Mouse (Mus musculus): Measurements from ENCODE around the gene Hdac4. TPM values are rescaled to one million over a fixed set of nuclear protein-coding genes. Genes with fewer than 3 reads are reported as not detected.

Hdac4 gene
- polyA plus RNA-seq, 1 experiment from 2014 or later = 3.0 TPM

GRCm38 (mm10) chr1:92113243-92114009, 82.1 kb downstream of the Hdac4 start:
- Histone ChIP-seq H3K9me3 (ENCODE audit: low read length) (no peaks in the 10 kb centered on the region), H3K9ac (replicated peaks) (no peak overlapping the region), H3K4me3 (ENCODE audit: low read depth, low read length) (no peak overlapping the region), H3K27ac (ENCODE audit: low read depth) (no peak overlapping the region), H3K36me3 (replicated peaks; ENCODE audit: insufficient read depth, low read length) (no peaks in the 10 kb centered on the region), H3K4me1 (ENCODE audit: insufficient read depth) (peaks cover 6% of the 10 kb centered on the region), H3K27me3 (ENCODE audit: insufficient read depth, low read length) (no peaks in the 10 kb centered on the region), H3K4me2 (ENCODE audit: low read depth, low read length) (no peak overlapping the region)
- TF ChIP-seq CTCF (IDR thresholded peaks at IDR 0.05; ENCODE audit: low read depth) (no peak), EP300 (IDR thresholded peaks at IDR 0.05; ENCODE audit: low read depth) (no peak)
- DNase-seq (no peak), ATAC-seq (no peak)
- 69% methylated on average over 6 of the region's 6 CpGs for WGBS (ENCODE audit: insufficient replicate concordance)

GRCm38 (mm10) chr1:92112591-92112990, 82.9 kb downstream of the Hdac4 start:
- Histone ChIP-seq H3K4me1 (ENCODE audit: insufficient read depth) (peaks cover 6% of the 10 kb centered on the region), H3K36me3 (replicated peaks; ENCODE audit: insufficient read depth, low read length) (no peaks in the 10 kb centered on the region), H3K27me3 (ENCODE audit: insufficient read depth, low read length) (no peaks in the 10 kb centered on the region), H3K9me3 (ENCODE audit: low read length) (no peaks in the 10 kb centered on the region), H3K9ac (replicated peaks) (no peak overlapping the region), H3K4me2 (ENCODE audit: low read depth, low read length) (no peak overlapping the region), H3K4me3 (ENCODE audit: low read depth, low read length) (no peak overlapping the region), H3K27ac (ENCODE audit: low read depth) (no peak overlapping the region)
- DNase-seq = no peak
- no peak for ATAC-seq
- no peak for TF ChIP-seq EP300 (IDR thresholded peaks at IDR 0.05; ENCODE audit: low read depth)
- no peak for TF ChIP-seq CTCF (IDR thresholded peaks at IDR 0.05; ENCODE audit: low read depth)
- WGBS (ENCODE audit: insufficient replicate concordance) = 73% methylated on average over 5 of the region's 5 CpGs

GRCm38 (mm10) chr1:92111551-92111950, 83.9 kb downstream of the Hdac4 start:
- Histone ChIP-seq H3K4me2 (ENCODE audit: low read depth, low read length) (no peak overlapping the region), H3K27me3 (ENCODE audit: insufficient read depth, low read length) (no peaks in the 10 kb centered on the region), H3K4me1 (ENCODE audit: insufficient read depth) (peaks cover 6% of the 10 kb centered on the region), H3K27ac (ENCODE audit: low read depth) (no peak overlapping the region), H3K4me3 (ENCODE audit: low read depth, low read length) (no peak overlapping the region), H3K9me3 (ENCODE audit: low read length) (no peaks in the 10 kb centered on the region), H3K36me3 (replicated peaks; ENCODE audit: insufficient read depth, low read length) (no peaks in the 10 kb centered on the region), H3K9ac (replicated peaks) (no peak overlapping the region)
- TF ChIP-seq CTCF (IDR thresholded peaks at IDR 0.05; ENCODE audit: low read depth) (no peak), EP300 (IDR thresholded peaks at IDR 0.05; ENCODE audit: low read depth) (no peak)
- DNase-seq (no peak), ATAC-seq (no peak)
- WGBS (ENCODE audit: insufficient replicate concordance) = 57% methylated on average over 2 of the region's 2 CpGs

GRCm38 (mm10) chr1:92111026-92111425, 84.5 kb downstream of the Hdac4 start:
- 58% methylated on average over 1 of the region's 1 CpGs for WGBS (ENCODE audit: insufficient replicate concordance)
- Histone ChIP-seq H3K9ac (replicated peaks) (no peak overlapping the region), H3K27ac (ENCODE audit: low read depth) (no peak overlapping the region), H3K4me2 (ENCODE audit: low read depth, low read length) (no peak overlapping the region), H3K9me3 (ENCODE audit: low read length) (no peaks in the 10 kb centered on the region), H3K4me3 (ENCODE audit: low read depth, low read length) (no peak overlapping the region), H3K4me1 (ENCODE audit: insufficient read depth) (peaks cover 6% of the 10 kb centered on the region), H3K27me3 (ENCODE audit: insufficient read depth, low read length) (no peaks in the 10 kb centered on the region), H3K36me3 (replicated peaks; ENCODE audit: insufficient read depth, low read length) (no peaks in the 10 kb centered on the region)
- TF ChIP-seq CTCF (IDR thresholded peaks at IDR 0.05; ENCODE audit: low read depth) = no peak
- no peak for TF ChIP-seq EP300 (IDR thresholded peaks at IDR 0.05; ENCODE audit: low read depth)
- no peak for DNase-seq
- ATAC-seq = no peak

GRCm38 (mm10) chr1:92109221-92109620, 86.3 kb downstream of the Hdac4 start:
- H3K9ac ChIP-seq (replicated peaks) = no peak overlapping the region
- peaks cover 6% of the 10 kb centered on the region for H3K4me1 ChIP-seq (ENCODE audit: insufficient read depth)
- DNase-seq = no peak
- H3K4me2 ChIP-seq (ENCODE audit: low read depth, low read length) = no peak overlapping the region
- TF ChIP-seq EP300 (IDR thresholded peaks at IDR 0.05; ENCODE audit: low read depth) = no peak
- TF ChIP-seq CTCF (IDR thresholded peaks at IDR 0.05; ENCODE audit: low read depth) = no peak
- ATAC-seq = no peak
- WGBS (ENCODE audit: insufficient replicate concordance) = 68% methylated on average over 1 of the region's 1 CpGs
- H3K4me3 ChIP-seq (ENCODE audit: low read depth, low read length) = no peak overlapping the region
- no peaks in the 10 kb centered on the region for H3K36me3 ChIP-seq (replicated peaks; ENCODE audit: insufficient read depth, low read length)
- H3K9me3 ChIP-seq (ENCODE audit: low read length) = no peaks in the 10 kb centered on the region
- H3K27ac ChIP-seq (ENCODE audit: low read depth) = no peak overlapping the region
- no peaks in the 10 kb centered on the region for H3K27me3 ChIP-seq (ENCODE audit: insufficient read depth, low read length)

- Histone ChIP-seq H3K9me3 (ENCODE audit: low read length) (no peaks in the 10 kb centered on the region), H3K36me3 (replicated peaks; ENCODE audit: insufficient read depth, low read length) (no peaks in the 10 kb centered on the region), H3K9ac (replicated peaks) (no peak overlapping the region), H3K4me3 (ENCODE audit: low read depth, low read length) (no peak overlapping the region), H3K4me2 (ENCODE audit: low read depth, low read length) (no peak overlapping the region), H3K27me3 (ENCODE audit: insufficient read depth, low read length) (no peaks in the 10 kb centered on the region), H3K27ac (ENCODE audit: low read depth) (no peak overlapping the region), H3K4me1 (ENCODE audit: insufficient read depth) (peaks cover 6% of the 10 kb centered on the region)
- WGBS (ENCODE audit: insufficient replicate concordance) = 82% methylated on average over 2 of the region's 2 CpGs
- DNase-seq (no peak), ATAC-seq (no peak)
- TF ChIP-seq EP300 (IDR thresholded peaks at IDR 0.05; ENCODE audit: low read depth) (no peak), CTCF (IDR thresholded peaks at IDR 0.05; ENCODE audit: low read depth) (no peak)
Measured at GRCm38 (mm10) chr1:92108556-92108955, 86.9 kb downstream of the Hdac4 start.

All from liver, postnatal 0 days (tissue).